Mouse (Mus musculus) kidney, adult 8-10 months (tissue): ENCODE measurements around the gene Kank2.
"Not testable (repeated sequence)": the region's sequence is repeated elsewhere in the genome, so short reads cannot be mapped to it uniquely, and the experiment has no call there.

ENCODE experiments used
- DNase-seq, 2 experiments: peaks; one replicate each; pipeline ENCODE4 v3.0.0; 2022

The Kank2 gene

GRCm38 (mm10) chr9:21816716-21817305, 18.3 kb upstream of the Kank2 start:
- no peak for DNase-seq

- no peak for DNase-seq
Measured at GRCm38 (mm10) chr9:21811170-21811569, 12.6 kb upstream of the Kank2 start.

- no peak for DNase-seq
Measured at GRCm38 (mm10) chr9:21808561-21808960, 10.0 kb upstream of the Kank2 start.

- DNase-seq = no peak
Measured at GRCm38 (mm10) chr9:21806976-21807375, 8.4 kb upstream of the Kank2 start.

- no peak for DNase-seq
Measured at GRCm38 (mm10) chr9:21806363-21806762, 7.8 kb upstream of the Kank2 start.

GRCm38 (mm10) chr9:21803986-21804644, 5.6 kb upstream of the Kank2 start:
- peak; percentile 54 to 77 for DNase-seq

- no peak for DNase-seq
Measured at GRCm38 (mm10) chr9:21801591-21801990, 3.0 kb upstream of the Kank2 start.

GRCm38 (mm10) chr9:21801121-21801520, 2.6 kb upstream of the Kank2 start:
- DNase-seq = no peak

GRCm38 (mm10) chr9:21799010-21799350, 436 bp upstream of the Kank2 start:
- no peak for DNase-seq

- DNase-seq = peak; percentile 41 to 44
Measured at GRCm38 (mm10) chr9:21797921-21798344, 611 bp downstream of the Kank2 start.

GRCm38 (mm10) chr9:21796919-21797318, 1.6 kb downstream of the Kank2 start:
- DNase-seq = no peak

GRCm38 (mm10) chr9:21796259-21796658, 2.3 kb downstream of the Kank2 start:
- no peak for DNase-seq

GRCm38 (mm10) chr9:21795579-21795978, 3.0 kb downstream of the Kank2 start:
- no peak for DNase-seq

- no peak for DNase-seq
Measured at GRCm38 (mm10) chr9:21794925-21795324, 3.6 kb downstream of the Kank2 start.

- DNase-seq = no peak
Measured at GRCm38 (mm10) chr9:21794344-21794834, 4.2 kb downstream of the Kank2 start.

- not testable (repeated sequence) for DNase-seq
Measured at GRCm38 (mm10) chr9:21793507-21793906, 5.0 kb downstream of the Kank2 start.

- no peak for DNase-seq
Measured at GRCm38 (mm10) chr9:21792644-21793043, 5.9 kb downstream of the Kank2 start.

GRCm38 (mm10) chr9:21791861-21792260, 6.7 kb downstream of the Kank2 start:
- DNase-seq = peak; percentile 30 to 33

GRCm38 (mm10) chr9:21788234-21788633, 10.3 kb downstream of the Kank2 start:
- no peak for DNase-seq

GRCm38 (mm10) chr9:21787654-21788053, 10.9 kb downstream of the Kank2 start:
- no peak for DNase-seq

GRCm38 (mm10) chr9:21786906-21787305, 11.6 kb downstream of the Kank2 start:
- DNase-seq = peak in 1 of 2 experiments; percentile 59

- not testable (repeated sequence) for DNase-seq
Measured at GRCm38 (mm10) chr9:21786309-21786708, 12.2 kb downstream of the Kank2 start.

- DNase-seq = no peak
Measured at GRCm38 (mm10) chr9:21784517-21785307, 13.8 kb downstream of the Kank2 start.
